Mouse (Mus musculus) ES-E14 (cell line): Measurements from ENCODE around the gene Dtd1.

Experiments
- CHD2 ChIP-seq: IDR thresholded peaks from 2 replicates; pipeline ENCODE4 v1.6.1; 2014; ENCODE audit warnings: mild to moderate bottlenecking, low read depth, low read length, inconsistent platforms
- MAFK ChIP-seq: IDR thresholded peaks from 2 replicates; pipeline ENCODE4 v1.6.1; 2014; ENCODE audit warnings: mild to moderate bottlenecking, low read depth, low read length, inconsistent platforms; ENCODE audit not compliant: insufficient read depth
- ZNF384 ChIP-seq: IDR thresholded peaks from 2 replicates; pipeline ENCODE4 v1.6.1; 2012; ENCODE audit warnings: low read depth, low read length, inconsistent platforms

- no peak for TF ChIP-seq MAFK
- no peak for TF ChIP-seq CHD2
- no peak for TF ChIP-seq ZNF384
These were observed 92.6 kb downstream of the Dtd1 start for GRCm38 (mm10) chr2:144692219-144692732.
